Comparison of ENCODE assay signal across 19 mouse cellular contexts in the genomic region with DNA sequence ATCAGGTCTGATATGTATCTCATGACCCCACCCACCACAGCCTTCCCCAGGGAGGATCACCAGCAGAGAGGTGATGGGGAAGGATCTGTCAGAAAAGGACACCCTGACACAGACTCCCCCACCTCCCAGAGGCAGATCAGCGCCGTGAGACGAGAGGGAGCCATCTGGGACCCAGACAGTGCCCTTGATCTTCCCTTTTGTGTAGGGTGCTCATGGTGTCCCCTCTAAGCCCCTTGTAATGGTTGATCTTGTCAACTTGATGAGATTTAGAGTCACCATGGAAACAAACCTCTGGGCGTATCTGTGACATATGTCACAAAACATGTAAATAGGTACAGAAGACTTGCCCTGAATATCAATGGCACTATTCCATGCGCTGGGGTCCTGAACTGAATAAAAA.
DNase-seq lines count a peak whose midpoint lies in the region; ATAC-seq and TF ChIP-seq lines count a peak whose summit lies in the region.
"Had no signal": no experiment of that assay in that cellular context is flagged by ENCODE, and none has a peak within 500 bp of the region (broad histone marks: within the 10 kb centered on the region; RNA-seq: fewer than 3 reads in every experiment).

No protein-coding gene starts in this region.

- no peak overlapping the region for H3K4me3 ChIP-seq in hindbrain, embryonic 12.5 days
- no peak overlapping the region for H3K4me3 ChIP-seq in hindbrain, postnatal 0 days (ENCODE audit: low read length)
- no peak overlapping the region for H3K4me3 ChIP-seq in midbrain, embryonic 11.5 days (ENCODE audit: low read depth, low read length)
- no peak overlapping the region for H3K4me3 ChIP-seq in midbrain, embryonic 16.5 days (ENCODE audit: low read depth, low read length)
- no peak overlapping the region for H3K4me3 ChIP-seq in hindbrain, embryonic 13.5 days
- H3K4me3 ChIP-seq: embryonic facial prominence, embryonic 15.5 days; erythroblast, embryonic 14.5 days; forebrain, embryonic 10.5 days; forebrain, embryonic 15.5 days; heart, embryonic 13.5 days had no signal

- TF ChIP-seq CTCF in hindbrain, postnatal 0 days (IDR thresholded peaks at IDR 0.05; ENCODE audit: low read depth), result no peak

- H3K9ac ChIP-seq in hindbrain, embryonic 12.5 days, result no peak overlapping the region
- H3K9ac ChIP-seq in hindbrain, postnatal 0 days (replicated peaks; ENCODE audit: low read length), result no peak overlapping the region
- no peak overlapping the region for H3K9ac ChIP-seq in midbrain, embryonic 11.5 days (ENCODE audit: low read length)
- no peak overlapping the region for H3K9ac ChIP-seq in midbrain, embryonic 16.5 days (ENCODE audit: low read depth, low read length)
- H3K9ac ChIP-seq in hindbrain, embryonic 13.5 days, result no peak overlapping the region
- H3K9ac ChIP-seq: embryonic facial prominence, embryonic 15.5 days; forebrain, embryonic 15.5 days; heart, embryonic 13.5 days had no signal

- H3K36me3 ChIP-seq in hindbrain, embryonic 12.5 days, result no peaks in the 10 kb centered on the region
- no peaks in the 10 kb centered on the region for H3K36me3 ChIP-seq in hindbrain, postnatal 0 days (ENCODE audit: insufficient read depth, low read length)
- no peaks in the 10 kb centered on the region for H3K36me3 ChIP-seq in midbrain, embryonic 11.5 days (ENCODE audit: control insufficient read depth, insufficient read depth, low read length)
- no peaks in the 10 kb centered on the region for H3K36me3 ChIP-seq in midbrain, embryonic 16.5 days (ENCODE audit: control insufficient read depth, insufficient read depth, low read length)
- H3K36me3 ChIP-seq in hindbrain, embryonic 13.5 days, result no peaks in the 10 kb centered on the region
- H3K36me3 ChIP-seq: embryonic facial prominence, embryonic 15.5 days; forebrain, embryonic 15.5 days had no signal

- WGBS in hindbrain, embryonic 12.5 days, result 49% methylated on average over 5 of the region's 5 CpGs
- WGBS in hindbrain, postnatal 0 days, result 61% methylated on average over 5 of the region's 5 CpGs
- 58% methylated on average over 5 of the region's 5 CpGs for WGBS in midbrain, embryonic 11.5 days
- 44% methylated on average over 5 of the region's 5 CpGs for WGBS in midbrain, embryonic 16.5 days
- WGBS in hindbrain, embryonic 13.5 days, result 31% methylated on average over 5 of the region's 5 CpGs

- no peaks in the 10 kb centered on the region for H3K27me3 ChIP-seq in hindbrain, embryonic 12.5 days
- no peaks in the 10 kb centered on the region for H3K27me3 ChIP-seq in hindbrain, postnatal 0 days (ENCODE audit: insufficient read depth, low read length)
- no peaks in the 10 kb centered on the region for H3K27me3 ChIP-seq in midbrain, embryonic 11.5 days (ENCODE audit: control insufficient read depth, insufficient read depth, low read length)
- no peaks in the 10 kb centered on the region for H3K27me3 ChIP-seq in midbrain, embryonic 16.5 days (ENCODE audit: control insufficient read depth, insufficient read depth, low read depth, low read length)
- H3K27me3 ChIP-seq in hindbrain, embryonic 13.5 days, result no peaks in the 10 kb centered on the region
- H3K27me3 ChIP-seq: embryonic facial prominence, embryonic 15.5 days; forebrain, embryonic 15.5 days; heart, embryonic 13.5 days had no signal

- H3K27ac ChIP-seq in hindbrain, embryonic 12.5 days, result peak overlapping the region; percentile 44; the same call in 1 of the 2 replicates
- H3K27ac ChIP-seq in hindbrain, postnatal 0 days, result no peak overlapping the region
- no peak overlapping the region for H3K27ac ChIP-seq in midbrain, embryonic 11.5 days (ENCODE audit: low read depth, low read length)
- no peak overlapping the region for H3K27ac ChIP-seq in midbrain, embryonic 16.5 days (ENCODE audit: low read length)
- H3K27ac ChIP-seq in hindbrain, embryonic 13.5 days, result 0 out of 2 replicates have a peak overlapping the region, but pooled peaks have one; percentile 19
- H3K27ac ChIP-seq: embryonic facial prominence, embryonic 15.5 days; forebrain, embryonic 10.5 days; forebrain, embryonic 15.5 days; heart, embryonic 13.5 days had no signal

- no peak overlapping the region for H3K4me2 ChIP-seq in hindbrain, embryonic 12.5 days (replicated peaks)
- no peak overlapping the region for H3K4me2 ChIP-seq in hindbrain, postnatal 0 days (ENCODE audit: low read depth, low read length)
- no peak overlapping the region for H3K4me2 ChIP-seq in midbrain, embryonic 11.5 days
- no peak overlapping the region for H3K4me2 ChIP-seq in midbrain, embryonic 16.5 days (ENCODE audit: low read length)
- no peak overlapping the region for H3K4me2 ChIP-seq in hindbrain, embryonic 13.5 days
- H3K4me2 ChIP-seq: embryonic facial prominence, embryonic 15.5 days; forebrain, embryonic 15.5 days; heart, embryonic 13.5 days had no signal

- ATAC-seq in hindbrain, embryonic 12.5 days (ENCODE audit: low FRiP score), result peak; percentile 66; the same call in 1 of the 2 replicates
- no peak for ATAC-seq in hindbrain, postnatal 0 days
- peak; percentile 45 for ATAC-seq in midbrain, embryonic 11.5 days (ENCODE audit: low FRiP score)
- no peak for ATAC-seq in midbrain, embryonic 16.5 days
- ATAC-seq in hindbrain, embryonic 13.5 days (ENCODE audit: low FRiP score), result no peak
- ATAC-seq: forebrain, embryonic 15.5 days had no signal

- DNase-seq in hindbrain, postnatal 0 days (ENCODE audit: low spot score), result no peak
- no peak for DNase-seq in midbrain, embryonic 11.5 days (ENCODE audit: low spot score, missing footprints)
- no peak for DNase-seq in cerebellum, adult 9-11 months
- DNase-seq: adrenal gland, adult 2 months; adrenal gland, postnatal 25 days; cerebellum, adult 18-20 months; cerebellum, postnatal 10 days; embryo, embryonic 11 days; gastrocnemius, postnatal 36 days; heart, adult 11 months; heart, postnatal 36 days had no signal

- H3K4me1 ChIP-seq in hindbrain, embryonic 12.5 days, result peaks cover 14% of the 10 kb centered on the region
- H3K4me1 ChIP-seq in hindbrain, postnatal 0 days (ENCODE audit: insufficient read depth, low read length), result no peaks in the 10 kb centered on the region
- H3K4me1 ChIP-seq in midbrain, embryonic 11.5 days (ENCODE audit: control insufficient read depth, insufficient read depth, low read length), result peaks cover 13% of the 10 kb centered on the region
- H3K4me1 ChIP-seq in midbrain, embryonic 16.5 days (ENCODE audit: control insufficient read depth, insufficient read depth, low read length), result peaks cover 10% of the 10 kb centered on the region
- peaks cover 28% of the 10 kb centered on the region for H3K4me1 ChIP-seq in hindbrain, embryonic 13.5 days (replicated peaks)
- H3K4me1 ChIP-seq: embryonic facial prominence, embryonic 15.5 days; forebrain, embryonic 15.5 days had no signal

- H3K9me3 ChIP-seq in hindbrain, embryonic 12.5 days (replicated peaks), result no peaks in the 10 kb centered on the region
- H3K9me3 ChIP-seq in hindbrain, postnatal 0 days (ENCODE audit: low read length), result no peaks in the 10 kb centered on the region
- H3K9me3 ChIP-seq in midbrain, embryonic 11.5 days (ENCODE audit: control insufficient read depth, low read length), result no peaks in the 10 kb centered on the region; the same call in 1 of the 2 replicates
- no peaks in the 10 kb centered on the region for H3K9me3 ChIP-seq in midbrain, embryonic 16.5 days (replicated peaks; ENCODE audit: control insufficient read depth, low read length, poor library complexity, severe bottlenecking)
- 0 out of 2 replicates have a peak, but pooled peaks cover 3% of the 10 kb centered on the region for H3K9me3 ChIP-seq in hindbrain, embryonic 13.5 days
- H3K9me3 ChIP-seq: embryonic facial prominence, embryonic 15.5 days; forebrain, embryonic 10.5 days; forebrain, embryonic 15.5 days; heart, embryonic 13.5 days had no signal

Comparison
In these comparisons a context has a peak if more than half of its experiments do, and no peak if none do; other contexts are left out.
1. ATAC-seq: peak in hindbrain, embryonic 12.5 days (single experiment) and midbrain, embryonic 11.5 days (single experiment); none in hindbrain, postnatal 0 days (single experiment), midbrain, embryonic 16.5 days (single experiment) and hindbrain, embryonic 13.5 days (single experiment).
2. H3K27ac ChIP-seq: peak in hindbrain, embryonic 12.5 days (single experiment) and hindbrain, embryonic 13.5 days (single experiment); none in hindbrain, postnatal 0 days (single experiment), midbrain, embryonic 11.5 days (single experiment) and midbrain, embryonic 16.5 days (single experiment).